Mouse (Mus musculus) MEL (cell line): ENCODE results near the gene Ksr1. TPM values are rescaled to one million over a fixed set of nuclear protein-coding genes. Genes with fewer than 3 reads are reported as not detected.
"Not testable (repeated sequence)": the region's sequence is repeated elsewhere in the genome, so short reads cannot be mapped to it uniquely, and the experiment has no call there.

Experiments used
- DNase-seq: peaks from one replicate; pipeline ENCODE4 v3.0.0; 2011; ENCODE audit warnings: low read depth, low spot score
- H3K27ac ChIP-seq: 2 replicates; pipeline ENCODE4 v1.5.1; 2012; ENCODE audit warnings: low read depth, mild to moderate bottlenecking, control low read depth, low read length, moderate library complexity; ENCODE audit not compliant: control insufficient read depth
- H3K27me3 ChIP-seq, 2 experiments: fragments of 150-350 bp in 1 of 2; sonication (generic) in 1 of 2; 2 replicates each; pipeline ENCODE4 v1.6.1; 2012; ENCODE audit warnings: low read length in 2 of 2, mild to moderate bottlenecking in 2 of 2, improper control_type of control experiment in 1 of 2, moderate library complexity in 1 of 2; ENCODE audit not compliant: insufficient read depth in 2 of 2, control insufficient read depth in 1 of 2
- H3K36me3 ChIP-seq, 2 experiments: 2 replicates each; pipeline ENCODE4 v1.6.1; 2012 to 2014; ENCODE audit warnings: low read length in 2 of 2, improper control_type of control experiment in 1 of 2, inconsistent platforms in 1 of 2, mild to moderate bottlenecking in 1 of 2; ENCODE audit not compliant: insufficient read depth in 2 of 2, control insufficient read depth in 1 of 2
- H3K4me1 ChIP-seq, 2 experiments: fragments of 150-350 bp in 1 of 2; sonication (generic) in 1 of 2; 2 replicates each; pipeline ENCODE4 v1.6.1; 2012; ENCODE audit warnings: low read length in 2 of 2, improper control_type of control experiment in 1 of 2, mild to moderate bottlenecking in 1 of 2; ENCODE audit not compliant: insufficient read depth in 2 of 2, control insufficient read depth in 1 of 2
- H3K4me3 ChIP-seq, 2 experiments: fragments of 150-350 bp in 1 of 2; sonication (generic) in 1 of 2; 2 replicates each; pipeline ENCODE4 v1.5.1; 2012; ENCODE audit warnings: low read depth in 2 of 2, low read length in 2 of 2, mild to moderate bottlenecking in 2 of 2, moderate library complexity in 2 of 2, control low read depth in 1 of 2, improper control_type of control experiment in 1 of 2; ENCODE audit not compliant: control insufficient read depth in 1 of 2, insufficient read depth in 1 of 2
- H3K79me2 ChIP-seq: 2 replicates; pipeline ENCODE4 v1.6.1; 2012; ENCODE audit warnings: mild to moderate bottlenecking, low read length, moderate library complexity; ENCODE audit not compliant: control insufficient read depth, poor library complexity, insufficient read depth
- H3K9ac ChIP-seq: 2 replicates; pipeline ENCODE4 v1.6.1; 2012; ENCODE audit warnings: low read depth, mild to moderate bottlenecking, control low read depth, low read length, moderate library complexity; ENCODE audit not compliant: control insufficient read depth, poor library complexity, severe bottlenecking
- H3K9me3 ChIP-seq: fragments of 150-350 bp; sonication (generic); replicated peaks from 2 replicates; pipeline ENCODE4 v1.6.1; 2012; ENCODE audit warnings: mild to moderate bottlenecking, low read length, improper control_type of control experiment, moderate library complexity; ENCODE audit not compliant: insufficient read depth
- CHD1 ChIP-seq: IDR thresholded peaks from 2 replicates; pipeline ENCODE4 v1.6.1; 2012; ENCODE audit warnings: low read depth, mild to moderate bottlenecking, inconsistent platforms, low read length, improper control_type of control experiment
- CHD2 ChIP-seq: IDR thresholded peaks from 2 replicates; pipeline ENCODE4 v1.6.1; 2011; ENCODE audit warnings: low read length, improper control_type of control experiment
- E2F4 ChIP-seq: IDR thresholded peaks from 2 replicates; pipeline ENCODE4 v1.6.1; 2011; ENCODE audit warnings: low read depth, low read length, improper control_type of control experiment, borderline replicate concordance
- EP300 ChIP-seq, 2 experiments: IDR thresholded peaks; 2 replicates each; pipeline ENCODE4 v1.6.1; 2011; ENCODE audit warnings: improper control_type of control experiment in 2 of 2, low read length in 2 of 2, low read depth in 1 of 2, mild to moderate bottlenecking in 1 of 2
- ETS1 ChIP-seq: IDR thresholded peaks from 2 replicates; pipeline ENCODE4 v1.6.1; 2012; ENCODE audit warnings: low read depth, mild to moderate bottlenecking, inconsistent platforms, low read length, improper control_type of control experiment, moderate library complexity
- MAFK ChIP-seq: IDR thresholded peaks from 2 replicates; pipeline ENCODE4 v1.6.1; 2011; ENCODE audit warnings: low read depth, mild to moderate bottlenecking, low read length, improper control_type of control experiment, borderline replicate concordance
- MAX ChIP-seq: IDR thresholded peaks from 2 replicates; pipeline ENCODE4 v1.6.1; 2011; ENCODE audit warnings: low read length, improper control_type of control experiment
- MAZ ChIP-seq: IDR thresholded peaks from 2 replicates; pipeline ENCODE4 v1.6.1; 2012; ENCODE audit warnings: low read depth, mild to moderate bottlenecking, inconsistent platforms, low read length, improper control_type of control experiment
- MEF2A ChIP-seq: IDR thresholded peaks from 2 replicates; pipeline ENCODE4 v1.6.1; 2014; ENCODE audit warnings: low read depth, mild to moderate bottlenecking, inconsistent platforms, low read length, improper control_type of control experiment; ENCODE audit not compliant: poor library complexity, insufficient replicate concordance, severe bottlenecking; ENCODE audit errors: extremely low read depth
- MXI1 ChIP-seq: IDR thresholded peaks from 2 replicates; pipeline ENCODE4 v1.6.1; 2011; ENCODE audit warnings: mild to moderate bottlenecking, low read depth, low read length, improper control_type of control experiment
- MYC ChIP-seq: IDR thresholded peaks from 2 replicates; pipeline ENCODE4 v1.6.1; 2011; ENCODE audit warnings: low read depth, mild to moderate bottlenecking, low read length, improper control_type of control experiment, moderate library complexity
- NELFE ChIP-seq: IDR thresholded peaks from 2 replicates; pipeline ENCODE4 v1.6.1; 2011; ENCODE audit warnings: low read depth, low read length, improper control_type of control experiment
- NRF1 ChIP-seq: IDR thresholded peaks from 2 replicates; pipeline ENCODE4 v1.6.1; 2014; ENCODE audit warnings: low read depth, mild to moderate bottlenecking, inconsistent platforms, low read length, improper control_type of control experiment, moderate library complexity; ENCODE audit not compliant: poor library complexity, insufficient read depth, severe bottlenecking
- POLR2A ChIP-seq, 2 experiments: IDR thresholded peaks; 2 replicates each; pipeline ENCODE4 v1.6.1; 2011 to 2012; ENCODE audit warnings: low read length in 2 of 2, mild to moderate bottlenecking in 2 of 2, control low read depth in 1 of 2, improper control_type of control experiment in 1 of 2, low read depth in 1 of 2, moderate library complexity in 1 of 2; ENCODE audit not compliant: control insufficient read depth in 1 of 2, insufficient read depth in 1 of 2, poor library complexity in 1 of 2
- POLR2AphosphoS2 ChIP-seq: IDR thresholded peaks from 2 replicates; pipeline ENCODE4 v1.6.1; 2011; ENCODE audit warnings: low read length, improper control_type of control experiment
- RAD21 ChIP-seq: IDR thresholded peaks from 2 replicates; pipeline ENCODE4 v1.6.1; 2011; ENCODE audit warnings: mild to moderate bottlenecking, low read depth, low read length, improper control_type of control experiment
- RCOR1 ChIP-seq: IDR thresholded peaks from 2 replicates; pipeline ENCODE4 v1.6.1; 2012; ENCODE audit warnings: low read depth, mild to moderate bottlenecking, inconsistent platforms, low read length, improper control_type of control experiment
- SMC3 ChIP-seq: IDR thresholded peaks from 2 replicates; pipeline ENCODE4 v1.6.1; 2011; ENCODE audit warnings: low read depth, low read length, improper control_type of control experiment
- TBP ChIP-seq: IDR thresholded peaks from 2 replicates; pipeline ENCODE4 v1.8.0; 2011; ENCODE audit warnings: low read depth, low read length, improper control_type of control experiment
- UBTF ChIP-seq: IDR thresholded peaks from 2 replicates; pipeline ENCODE4 v1.6.1; 2012; ENCODE audit warnings: low read depth, mild to moderate bottlenecking, inconsistent platforms, low read length, improper control_type of control experiment, moderate library complexity, borderline replicate concordance; ENCODE audit not compliant: insufficient read depth
- USF1 ChIP-seq: IDR thresholded peaks from 2 replicates; pipeline ENCODE4 v1.6.1; 2014; ENCODE audit warnings: low read depth, mild to moderate bottlenecking, inconsistent platforms, low read length, improper control_type of control experiment, moderate library complexity
- USF2 ChIP-seq, 2 experiments: IDR thresholded peaks; 2 replicates each; pipeline ENCODE4 v1.6.1; 2011 to 2012; ENCODE audit warnings: improper control_type of control experiment in 2 of 2, low read length in 2 of 2, borderline replicate concordance in 1 of 2, inconsistent platforms in 1 of 2, low read depth in 1 of 2, mild to moderate bottlenecking in 1 of 2; ENCODE audit not compliant: insufficient read depth in 1 of 2
- ZC3H11A ChIP-seq: IDR thresholded peaks from 2 replicates; pipeline ENCODE4 v1.6.1; 2012; ENCODE audit warnings: low read depth, mild to moderate bottlenecking, inconsistent platforms, low read length, improper control_type of control experiment
- ZKSCAN1 ChIP-seq: IDR thresholded peaks from 2 replicates; pipeline ENCODE4 v1.6.1; 2012; ENCODE audit warnings: low read depth, mild to moderate bottlenecking, inconsistent platforms, low read length, improper control_type of control experiment, moderate library complexity
- ZMIZ1 ChIP-seq: IDR thresholded peaks from 2 replicates; pipeline ENCODE4 v1.6.1; 2012; ENCODE audit warnings: low read depth, mild to moderate bottlenecking, inconsistent platforms, low read length, improper control_type of control experiment, moderate library complexity
- ZNF384 ChIP-seq: IDR thresholded peaks from 2 replicates; pipeline ENCODE4 v1.6.1; 2012; ENCODE audit warnings: low read depth, mild to moderate bottlenecking, inconsistent platforms, low read length, improper control_type of control experiment
- polyA plus RNA-seq, 2 experiments: library from polyadenylated mRNA; stranded (reverse) in 1 of 2; unstranded in 1 of 2; fragments of >175 nt in 1 of 2; fragments of >200 nt in 1 of 2; gene quantifications; 2 replicates each; pipeline versions ENCODE4 v1.2.1 to v1.2.4; 2012; ENCODE audit warnings: low replicate concordance in 2 of 2, low read depth in 1 of 2; ENCODE audit not compliant: insufficient read length in 2 of 2, insufficient read depth in 1 of 2, missing spikeins in 1 of 2
- total RNA-seq: library from RNA; depleted of rRNA; stranded (reverse); fragments of 300-350 nt; gene quantifications from 2 replicates; pipeline ENCODE4 v1.2.3, GENCODE M21; 2012

Gene Ksr1
- total and polyA plus RNA-seq, 3 experiments = 9.7 to 18.4 TPM; not detected in 1

DNA sequence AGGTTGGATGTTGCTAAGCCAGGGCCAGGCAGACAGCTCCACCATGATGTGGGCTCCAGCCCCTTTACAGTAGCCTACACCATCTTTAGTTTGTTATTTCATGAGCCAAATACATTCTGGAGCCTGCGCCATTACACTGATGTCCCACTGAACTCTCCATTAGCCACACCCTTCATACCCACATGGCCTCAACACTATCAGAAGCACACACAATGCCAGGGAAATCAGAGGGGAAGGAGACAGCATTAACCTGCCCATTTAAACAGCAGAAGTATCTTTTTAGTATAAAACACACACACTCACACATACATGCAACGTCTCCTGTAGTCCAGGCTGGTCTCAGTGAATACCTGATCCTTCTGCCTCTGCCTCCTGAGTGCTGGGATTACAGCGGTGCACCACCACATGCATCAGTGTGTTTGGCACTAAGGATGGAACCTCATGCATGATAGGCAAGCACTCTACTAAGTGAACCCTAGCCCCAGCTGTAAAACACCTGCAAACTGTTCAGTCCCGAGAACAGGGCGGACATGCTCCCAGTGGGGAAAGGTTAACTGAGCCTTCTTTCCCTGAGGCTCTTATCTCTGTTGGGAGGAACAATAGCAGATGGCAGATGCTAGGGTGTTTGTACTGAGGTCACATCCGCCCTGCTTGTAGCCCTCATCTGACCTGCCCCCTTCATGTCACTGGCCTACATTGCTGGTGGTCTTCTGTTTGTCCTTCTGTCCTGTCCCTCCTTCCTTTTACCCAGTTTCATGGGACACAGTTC, 138.0 kb downstream of the Ksr1 start (continued):
- TF ChIP-seq ZMIZ1 = no peak
- TF ChIP-seq CHD2 = no peak
- 0 out of 2 replicates have a peak, but pooled peaks have one; percentile 49 for TF ChIP-seq USF1
- no peak for TF ChIP-seq NRF1
- TF ChIP-seq E2F4 = no peak
- no peak for TF ChIP-seq ZKSCAN1
- peak; percentile 58 for TF ChIP-seq MAX
- TF ChIP-seq ZNF384 = no peak
- no peak for TF ChIP-seq NELFE
- TF ChIP-seq RAD21 = no peak
- no peak for TF ChIP-seq POLR2AphosphoS2
- TF ChIP-seq SMC3 = 0 out of 2 replicates have a peak, but pooled peaks have one; percentile 3
- peak; percentile 56 for TF ChIP-seq ETS1

- peak overlapping the region; percentile 87 for H3K27ac ChIP-seq
Measured at GRCm38 (mm10) chr11:79007356-79007755, 138.9 kb downstream of the Ksr1 start.

DNA sequence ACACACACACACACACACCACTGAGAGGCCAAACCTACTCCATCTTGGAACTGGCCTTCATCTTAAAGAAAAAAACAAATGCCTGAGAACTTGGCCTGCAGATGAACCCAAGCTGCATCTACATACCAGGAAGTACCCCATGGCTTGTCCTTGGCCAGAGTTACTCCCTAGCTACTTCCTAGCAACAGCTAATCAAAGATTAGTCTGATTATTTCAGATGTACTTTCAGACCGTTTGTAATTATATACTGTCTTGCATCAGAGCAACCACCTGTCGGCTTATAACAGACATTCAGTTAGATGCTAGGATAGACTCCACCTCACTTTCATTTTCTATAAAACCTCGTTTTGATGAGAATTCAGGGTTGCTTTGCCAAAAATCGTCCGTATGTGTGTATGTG, 139.8 kb downstream of the Ksr1 start:
- H3K27me3 ChIP-seq = no peaks in the 10 kb centered on the region
- H3K9ac ChIP-seq = peak overlapping the region; percentile 45
- H3K36me3 ChIP-seq = peaks cover 0 to 57% of the 10 kb centered on the region in 2 experiments; a peak in 2 of 4 replicates
- DNase-seq = peak; percentile 81
- peaks cover 55 to 58% of the 10 kb centered on the region in 2 experiments for H3K4me1 ChIP-seq
- H3K9me3 ChIP-seq = no peaks in the 10 kb centered on the region
- H3K79me2 ChIP-seq = no peaks in the 10 kb centered on the region
- H3K4me3 ChIP-seq = peak overlapping the region in 1 of 2 experiments; percentile 35; a peak in 2 of 4 replicates
- H3K27ac ChIP-seq = peak overlapping the region; percentile 87
- TF ChIP-seq MXI1 (no peak), UBTF (no peak), MEF2A (no peak), ZC3H11A (no peak), RCOR1 (0 out of 2 replicates have a peak, but pooled peaks have one; percentile 29), RAD21 (no peak), POLR2A (IDR thresholded peaks at IDR 0.05; ENCODE audit: control insufficient read depth in 1 of 2, insufficient read depth in 1 of 2, low read depth in 1 of 2, low read length in 2 of 2, poor library complexity in 1 of 2) (no peak), MAX (peak; percentile 52; the same call in 1 of the 2 replicates), USF2 (IDR thresholded peaks at IDR 0.05; ENCODE audit: borderline replicate concordance in 1 of 2, insufficient read depth in 1 of 2, low read depth in 1 of 2, low read length in 2 of 2) (no peak), MYC (0 out of 2 replicates have a peak, but pooled peaks have one; percentile 27), TBP (peak; percentile 53; the same call in 1 of the 2 replicates), MAFK (0 out of 2 replicates have a peak, but pooled peaks have one; percentile 26), MAZ (no peak; the same call in 1 of the 2 replicates), ETS1 (peak; percentile 91), ZNF384 (peak; percentile 14; the same call in 1 of the 2 replicates), CHD2 (no peak), NELFE (peak; percentile 49; the same call in 1 of the 2 replicates), EP300 (IDR thresholded peaks at IDR 0.05; ENCODE audit: low read depth in 1 of 2, low read length in 2 of 2) (peak; percentile 90 to 97)

More at GRCm38 (mm10) chr11:79007356-79007755, 138.9 kb downstream of the Ksr1 start:
- TF ChIP-seq CHD1 (0 out of 2 replicates have a peak, but pooled peaks have one; percentile 56), TBP (peak; percentile 66)
- not testable (repeated sequence) for H3K27me3 ChIP-seq, H3K9me3 ChIP-seq, H3K4me3 ChIP-seq, H3K79me2 ChIP-seq, H3K9ac ChIP-seq
- H3K4me1 ChIP-seq = peaks cover 48 to 52% of the 10 kb centered on the region in 2 experiments
- DNase-seq = peak; percentile 40
- H3K36me3 ChIP-seq = peaks cover 0 to 50% of the 10 kb centered on the region in 2 experiments; a peak in 2 of 4 replicates
